Mouse (Mus musculus) left cerebral cortex, adult 9 months (tissue): ENCODE data around the gene Zc3h8.

ENCODE experiments used
- DNase-seq, 2 experiments: peaks; one replicate each; pipeline ENCODE4 v3.0.0; 2022; ENCODE audit warnings: low spot score in 2 of 2

The Zc3h8 gene

DNA sequence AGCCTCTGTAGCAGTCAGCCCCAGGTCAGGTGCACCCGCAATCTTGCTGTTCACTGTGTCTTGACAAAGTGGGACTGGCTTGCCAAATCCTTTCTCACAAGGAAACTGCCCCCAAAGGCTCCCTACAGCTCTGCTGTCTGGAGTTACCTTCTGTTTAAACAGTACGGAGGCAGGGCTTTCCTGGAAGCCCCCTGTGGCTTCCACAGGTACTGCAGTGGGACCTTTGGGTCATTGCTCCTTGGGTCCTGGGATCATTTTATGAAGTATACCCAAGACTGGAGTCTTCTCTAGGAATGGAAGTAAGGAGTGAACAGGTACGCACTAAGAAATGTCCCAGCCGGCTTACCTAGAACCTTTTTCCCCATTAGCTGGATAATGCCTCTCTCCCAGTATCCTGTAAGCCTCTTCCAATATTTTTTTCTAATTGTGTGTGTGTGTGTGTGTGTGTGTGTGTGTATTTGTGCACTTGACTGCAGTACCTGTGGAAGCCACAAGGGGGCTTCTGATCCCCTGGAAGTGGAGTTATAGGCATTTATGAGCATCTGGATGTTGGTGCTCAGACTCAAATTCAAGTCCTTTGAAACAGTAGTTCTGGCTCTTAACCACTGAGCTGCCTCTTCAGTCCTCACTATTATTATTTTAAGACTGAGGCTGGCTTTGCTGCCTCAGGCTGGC, 53.1 kb downstream of the Zc3h8 start:
- DNase-seq = no peak

- DNase-seq = no peak
These were observed 55.9 kb downstream of the Zc3h8 start for GRCm38 (mm10) chr2:128887866-128888550.

DNA sequence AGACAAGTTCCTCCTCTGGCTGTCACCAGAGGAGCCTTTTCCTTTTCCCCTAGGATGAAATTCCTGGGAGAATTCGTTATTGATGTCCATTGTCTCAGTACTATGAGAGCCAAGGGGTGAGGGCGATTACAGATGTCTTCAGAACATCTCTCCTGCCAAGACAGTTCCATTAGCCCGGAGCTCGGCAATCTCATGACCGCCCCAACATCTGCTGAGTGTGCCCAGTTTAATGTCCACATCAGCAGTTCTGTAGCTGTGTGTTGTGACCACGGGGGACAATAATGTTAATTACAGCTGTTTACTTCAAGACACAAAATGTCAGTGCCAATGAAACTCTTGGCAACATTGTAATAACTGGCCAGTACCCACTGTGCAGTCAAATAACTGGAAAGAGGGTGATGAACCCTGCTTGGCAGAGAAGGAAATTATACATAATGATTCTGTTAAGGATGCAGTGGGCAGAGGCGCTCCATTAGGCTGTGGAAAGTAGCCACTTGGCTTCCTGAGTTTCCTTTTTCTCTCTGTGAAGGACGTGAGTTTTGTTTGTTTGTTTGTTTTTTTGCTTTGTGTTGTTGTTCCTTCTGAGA, 58.6 kb downstream of the Zc3h8 start:
- DNase-seq = no peak

DNA sequence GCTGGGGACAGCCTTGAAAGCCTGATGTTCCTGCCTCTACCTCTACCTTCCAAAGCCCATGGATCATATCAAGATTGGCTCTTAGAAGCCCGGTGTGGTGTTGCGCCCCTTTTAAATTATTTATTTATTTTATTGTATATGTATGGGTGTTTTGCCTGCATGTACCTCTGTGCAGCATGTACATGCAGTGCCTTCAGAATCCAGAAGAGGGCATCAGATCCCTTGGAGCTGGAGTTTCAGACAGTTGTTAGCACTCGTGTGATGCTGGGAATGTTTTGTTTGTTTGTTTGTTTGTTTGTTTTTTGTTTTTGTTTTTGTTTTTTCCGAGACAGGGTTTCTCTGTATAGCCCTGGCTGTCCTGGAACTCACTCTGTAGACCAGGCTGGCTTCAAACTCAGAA, 62.6 kb downstream of the Zc3h8 start:
- DNase-seq = no peak
